Mouse (Mus musculus) intestine, embryonic 16.5 days (tissue): Measurements from ENCODE around the gene Gm17654. TPM values are rescaled to one million over a fixed set of nuclear protein-coding genes. Genes with fewer than 3 reads are reported as not detected.
"Not testable (repeated sequence)": the region's sequence is repeated elsewhere in the genome, so short reads cannot be mapped to it uniquely, and the experiment has no call there.

Experiments
- ATAC-seq: fragments of 200-750 bp; cut with Nextera tagmentation; 2 replicates; pipeline ENCODE4 v1.8.0; 2017; ENCODE audit warnings: moderate TSS enrichment, moderate library complexity
- H3K27ac ChIP-seq: fragments of 300-500 bp; sonication (generic); 2 replicates; pipeline ENCODE4 v1.5.1; 2014; ENCODE audit warnings: mild to moderate bottlenecking, low read length
- H3K27me3 ChIP-seq: fragments of 300-500 bp; sonication (generic); replicated peaks from 2 replicates; pipeline ENCODE4 v1.6.1; 2014; ENCODE audit warnings: low read length, control low read depth, mixed read lengths; ENCODE audit not compliant: control insufficient read depth, insufficient read depth
- H3K36me3 ChIP-seq: fragments of 300-500 bp; sonication (generic); 2 replicates; pipeline ENCODE4 v1.6.1; 2014; ENCODE audit warnings: low read length, control low read depth; ENCODE audit not compliant: control insufficient read depth, insufficient read depth
- H3K4me1 ChIP-seq: fragments of 300-500 bp; sonication (generic); 2 replicates; pipeline ENCODE4 v1.6.1; 2014; ENCODE audit warnings: low read length, control low read depth, mixed read lengths; ENCODE audit not compliant: control insufficient read depth, insufficient read depth
- H3K4me2 ChIP-seq: fragments of 300-500 bp; sonication (generic); 2 replicates; pipeline ENCODE4 v1.6.1; 2014; ENCODE audit warnings: low read depth, low read length, control low read depth
- H3K4me3 ChIP-seq: fragments of 300-500 bp; sonication (generic); 2 replicates; pipeline ENCODE4 v1.5.1; 2014; ENCODE audit warnings: mild to moderate bottlenecking, low read length
- H3K9ac ChIP-seq: fragments of 300-500 bp; sonication (generic); 2 replicates; pipeline ENCODE4 v1.6.1; 2014; ENCODE audit warnings: low read depth, low read length
- H3K9me3 ChIP-seq: fragments of 300-500 bp; sonication (generic); 2 replicates; pipeline ENCODE4 v1.6.1; 2016; ENCODE audit warnings: low read length, control low read depth; ENCODE audit not compliant: control insufficient read depth
- WGBS: fragments of 180-500 bp; shearing (Covaris S2); extraction: QIAGEN DNeasy Blood & Tissue Kit; methylation state at CpG from one replicate; pipeline ENCODE4 v1.1.7; 2014; 5-methylcytosine and 5-hydroxymethylcytosine counted together
- polyA plus RNA-seq: library from polyadenylated mRNA; unstranded; fragments of >200 nt; fragmentation: Nextera tagmentation; extraction: Ambion mirVana; gene quantifications from 2 replicates; pipeline ENCODE4 v1.2.1, GENCODE M21; 2015

Gm17654 gene
- polyA plus RNA-seq, 1 experiment from 2014 or later: not detected

- not testable (repeated sequence) for H3K27me3 ChIP-seq, H3K4me2 ChIP-seq, H3K4me3 ChIP-seq, H3K27ac ChIP-seq, H3K36me3 ChIP-seq, ATAC-seq, H3K4me1 ChIP-seq, H3K9me3 ChIP-seq, H3K9ac ChIP-seq
- WGBS: 37% methylated on average over 14 of the region's 15 CpGs
These were observed 47.6 kb downstream of the Gm17654 start for GRCm38 (mm10) chr14:43531052-43532010.

Other genes with a start within 250 kb of the Gm17654 start
- gene 1700001F09Rik, start 231.3 kb downstream of the Gm17654 start, polyA plus RNA-seq: not detected in 2 replicates
- gene Gm8138, start 162.8 kb downstream of the Gm17654 start, polyA plus RNA-seq: not detected in 2 replicates
- gene Gm5799, start 35.6 kb downstream of the Gm17654 start, polyA plus RNA-seq: not detected in 2 replicates
- gene Gm10375, start 28.9 kb upstream of the Gm17654 start, polyA plus RNA-seq: not detected in 2 replicates
- gene Gm8165, start 98.1 kb upstream of the Gm17654 start, polyA plus RNA-seq: not detected in 2 replicates
- gene Gm7324, start 118.7 kb upstream of the Gm17654 start, polyA plus RNA-seq: 0.62 and 0.88 TPM in 2 replicates
- not detected in 2 replicates for gene Gm16506, start 148.3 kb upstream of the Gm17654 start, polyA plus RNA-seq
- not detected in 2 replicates for gene Gm6526, start 168.7 kb upstream of the Gm17654 start, polyA plus RNA-seq
- not detected in 2 replicates for gene Gm8180, start 205.6 kb upstream of the Gm17654 start, polyA plus RNA-seq